Mouse (Mus musculus): Measurements from ENCODE around the gene Dhx37. TPM values are rescaled to one million over a fixed set of nuclear protein-coding genes. Genes with fewer than 3 reads are reported as not detected.

The Dhx37 gene
- polyA plus RNA-seq, 1 experiment from 2014 or later: 7.2 TPM

DNA sequence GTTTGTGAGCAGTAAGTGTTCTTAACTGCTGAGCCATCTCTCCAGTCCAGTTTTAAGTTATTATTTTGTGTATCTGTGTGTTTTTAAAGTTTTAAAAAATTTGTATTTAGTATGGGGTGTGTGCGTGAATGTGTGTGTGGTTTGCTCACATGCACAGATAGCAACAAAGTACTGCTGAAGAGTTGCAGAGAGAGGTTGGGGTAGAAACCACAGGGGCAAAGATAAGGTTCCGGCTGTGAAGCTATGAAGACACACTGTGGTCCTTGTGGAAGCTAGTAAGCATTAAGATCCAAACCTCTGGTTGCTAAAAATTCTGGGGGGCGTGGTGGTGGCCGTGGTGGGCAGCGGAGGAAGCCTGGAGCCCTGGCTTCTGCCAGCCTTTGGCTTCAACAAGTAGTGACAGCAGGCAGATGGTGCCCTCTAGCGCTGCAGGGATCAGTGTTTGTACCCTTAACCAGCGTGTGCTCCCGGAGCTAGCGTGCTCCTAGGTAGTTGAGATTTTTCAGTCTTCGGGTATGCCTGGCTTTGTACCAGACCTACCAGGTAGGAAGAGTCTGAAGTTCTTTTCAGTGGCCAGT, 28.0 kb upstream of the Dhx37 start:
- H3K27me3 ChIP-seq (ENCODE audit: control insufficient read depth, insufficient read depth, low read length): no peaks in the 10 kb centered on the region
- no peaks in the 10 kb centered on the region for H3K4me1 ChIP-seq (ENCODE audit: control insufficient read depth, insufficient read depth, low read length)
- H3K9ac ChIP-seq (replicated peaks; ENCODE audit: low read length): no peak overlapping the region
- H3K4me2 ChIP-seq (ENCODE audit: low read depth, low read length): no peak overlapping the region
- ATAC-seq (replicated peaks; ENCODE audit: insufficient number of reproducible peaks, low FRiP score, low TSS enrichment, low read depth) (no peak), DNase-seq (ENCODE audit: low spot score) (peak; percentile 29)
- no peak overlapping the region for H3K27ac ChIP-seq (replicated peaks; ENCODE audit: low read depth, low read length)
- WGBS: 62% methylated on average over 10 of the region's 10 CpGs
- H3K36me3 ChIP-seq (replicated peaks; ENCODE audit: control insufficient read depth, insufficient read depth, low read depth, low read length): no peaks in the 10 kb centered on the region
- no peaks in the 10 kb centered on the region for H3K9me3 ChIP-seq (replicated peaks; ENCODE audit: control insufficient read depth, low read length)
- no peak overlapping the region for H3K4me3 ChIP-seq (ENCODE audit: low read depth, low read length)

GRCm38 (mm10) chr5:125460574-125460973, 26.7 kb upstream of the Dhx37 start:
- WGBS: 79% methylated on average over 3 of the region's 3 CpGs
- no peak for ATAC-seq (replicated peaks; ENCODE audit: insufficient number of reproducible peaks, low FRiP score, low TSS enrichment, low read depth)

GRCm38 (mm10) chr5:125457538-125457937, 23.6 kb upstream of the Dhx37 start:
- Histone ChIP-seq H3K27me3 (ENCODE audit: control insufficient read depth, insufficient read depth, low read length) (no peaks in the 10 kb centered on the region), H3K9ac (replicated peaks; ENCODE audit: low read length) (no peak overlapping the region), H3K4me1 (ENCODE audit: control insufficient read depth, insufficient read depth, low read length) (no peaks in the 10 kb centered on the region), H3K4me3 (ENCODE audit: low read depth, low read length) (no peak overlapping the region), H3K9me3 (replicated peaks; ENCODE audit: control insufficient read depth, low read length) (no peaks in the 10 kb centered on the region), H3K36me3 (replicated peaks; ENCODE audit: control insufficient read depth, insufficient read depth, low read depth, low read length) (0 out of 2 replicates have a peak, but pooled peaks cover 5% of the 10 kb centered on the region), H3K4me2 (ENCODE audit: low read depth, low read length) (no peak overlapping the region), H3K27ac (replicated peaks; ENCODE audit: low read depth, low read length) (no peak overlapping the region)
- 89% methylated on average over 6 of the region's 6 CpGs for WGBS
- ATAC-seq (replicated peaks; ENCODE audit: insufficient number of reproducible peaks, low FRiP score, low TSS enrichment, low read depth) (no peak), DNase-seq (ENCODE audit: low spot score) (no peak)

More at GRCm38 (mm10) chr5:125460574-125460973, 26.7 kb upstream of the Dhx37 start:
- no peak overlapping the region for H3K4me3 ChIP-seq (ENCODE audit: low read depth, low read length)
- H3K27ac ChIP-seq (replicated peaks; ENCODE audit: low read depth, low read length): no peak overlapping the region
- H3K9ac ChIP-seq (replicated peaks; ENCODE audit: low read length): no peak overlapping the region
- H3K36me3 ChIP-seq (replicated peaks; ENCODE audit: control insufficient read depth, insufficient read depth, low read depth, low read length): no peaks in the 10 kb centered on the region
- no peak for DNase-seq (ENCODE audit: low spot score)
- no peaks in the 10 kb centered on the region for H3K9me3 ChIP-seq (replicated peaks; ENCODE audit: control insufficient read depth, low read length)
- H3K4me2 ChIP-seq (ENCODE audit: low read depth, low read length): no peak overlapping the region
- H3K4me1 ChIP-seq (ENCODE audit: control insufficient read depth, insufficient read depth, low read length): no peaks in the 10 kb centered on the region
- no peaks in the 10 kb centered on the region for H3K27me3 ChIP-seq (ENCODE audit: control insufficient read depth, insufficient read depth, low read length)

DNA sequence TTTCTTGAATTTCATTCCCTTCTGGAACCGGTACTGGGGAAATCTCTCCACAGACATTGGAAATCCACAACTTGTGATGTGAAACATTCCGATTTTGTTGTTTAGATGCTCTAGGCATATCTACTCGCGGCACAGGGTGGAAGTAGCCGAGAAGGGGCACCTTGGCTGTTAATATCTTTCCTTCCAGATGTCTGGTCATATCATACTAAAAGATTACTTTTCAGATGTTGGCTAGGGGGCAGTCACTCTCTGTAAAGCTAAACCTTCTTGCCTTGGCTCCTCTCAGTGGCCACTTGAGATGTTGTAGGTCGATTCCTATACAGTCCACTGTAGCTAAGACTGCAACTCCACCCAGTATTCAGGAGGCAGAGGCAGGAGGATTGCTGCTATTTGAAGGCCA, 22.2 kb upstream of the Dhx37 start:
- DNase-seq (ENCODE audit: low spot score) (no peak), ATAC-seq (replicated peaks; ENCODE audit: insufficient number of reproducible peaks, low FRiP score, low TSS enrichment, low read depth) (no peak)
- 89% methylated on average over 6 of the region's 6 CpGs for WGBS
- Histone ChIP-seq H3K36me3 (replicated peaks; ENCODE audit: control insufficient read depth, insufficient read depth, low read depth, low read length) (0 out of 2 replicates have a peak, but pooled peaks cover 5% of the 10 kb centered on the region), H3K4me3 (ENCODE audit: low read depth, low read length) (no peak overlapping the region), H3K4me2 (ENCODE audit: low read depth, low read length) (no peak overlapping the region), H3K9ac (replicated peaks; ENCODE audit: low read length) (no peak overlapping the region), H3K27me3 (ENCODE audit: control insufficient read depth, insufficient read depth, low read length) (no peaks in the 10 kb centered on the region), H3K27ac (replicated peaks; ENCODE audit: low read depth, low read length) (no peak overlapping the region), H3K4me1 (ENCODE audit: control insufficient read depth, insufficient read depth, low read length) (no peaks in the 10 kb centered on the region), H3K9me3 (replicated peaks; ENCODE audit: control insufficient read depth, low read length) (no peaks in the 10 kb centered on the region)

- Histone ChIP-seq H3K9ac (replicated peaks; ENCODE audit: low read length) (no peak overlapping the region), H3K36me3 (replicated peaks; ENCODE audit: control insufficient read depth, insufficient read depth, low read depth, low read length) (0 out of 2 replicates have a peak, but pooled peaks cover 5% of the 10 kb centered on the region), H3K4me1 (ENCODE audit: control insufficient read depth, insufficient read depth, low read length) (no peaks in the 10 kb centered on the region), H3K9me3 (replicated peaks; ENCODE audit: control insufficient read depth, low read length) (no peaks in the 10 kb centered on the region), H3K4me3 (ENCODE audit: low read depth, low read length) (no peak overlapping the region), H3K27ac (replicated peaks; ENCODE audit: low read depth, low read length) (no peak overlapping the region), H3K4me2 (ENCODE audit: low read depth, low read length) (no peak overlapping the region), H3K27me3 (ENCODE audit: control insufficient read depth, insufficient read depth, low read length) (no peaks in the 10 kb centered on the region)
- DNase-seq (ENCODE audit: low spot score): no peak
- no peak for ATAC-seq (replicated peaks; ENCODE audit: insufficient number of reproducible peaks, low FRiP score, low TSS enrichment, low read depth)
- WGBS: 87% methylated on average over 9 of the region's 9 CpGs
Measured at GRCm38 (mm10) chr5:125452573-125452972, 18.7 kb upstream of the Dhx37 start.

- WGBS: 86% methylated on average over 5 of the region's 5 CpGs
- Histone ChIP-seq H3K36me3 (replicated peaks; ENCODE audit: control insufficient read depth, insufficient read depth, low read depth, low read length) (0 out of 2 replicates have a peak, but pooled peaks cover 1% of the 10 kb centered on the region), H3K9ac (replicated peaks; ENCODE audit: low read length) (no peak overlapping the region), H3K4me1 (ENCODE audit: control insufficient read depth, insufficient read depth, low read length) (no peaks in the 10 kb centered on the region), H3K9me3 (replicated peaks; ENCODE audit: control insufficient read depth, low read length) (no peaks in the 10 kb centered on the region), H3K27ac (replicated peaks; ENCODE audit: low read depth, low read length) (no peak overlapping the region), H3K4me2 (ENCODE audit: low read depth, low read length) (no peak overlapping the region), H3K4me3 (ENCODE audit: low read depth, low read length) (no peak overlapping the region), H3K27me3 (ENCODE audit: control insufficient read depth, insufficient read depth, low read length) (no peaks in the 10 kb centered on the region)
- no peak for ATAC-seq (replicated peaks; ENCODE audit: insufficient number of reproducible peaks, low FRiP score, low TSS enrichment, low read depth)
- DNase-seq (ENCODE audit: low spot score): no peak
Measured at GRCm38 (mm10) chr5:125449306-125449705, 15.4 kb upstream of the Dhx37 start.

DNA sequence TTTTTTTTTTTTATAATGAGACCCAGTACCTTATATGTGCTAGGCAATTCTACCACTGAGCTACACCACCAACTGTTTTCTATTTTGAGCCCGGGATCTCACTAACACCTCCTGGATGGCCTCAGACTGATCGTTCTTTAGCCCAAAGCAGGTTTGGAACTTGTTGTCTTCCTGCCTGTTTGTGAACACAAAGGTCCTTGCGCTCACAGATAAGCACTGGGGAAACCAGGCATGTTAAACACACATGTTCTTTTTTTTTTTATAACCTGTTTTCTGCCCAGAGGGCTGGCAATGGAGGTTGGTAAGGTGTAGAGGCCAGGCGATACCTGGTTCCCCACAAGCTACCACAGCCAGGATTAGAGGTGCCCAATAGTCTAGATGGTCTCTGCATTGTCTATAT, 14.7 kb upstream of the Dhx37 start:
- ATAC-seq (replicated peaks; ENCODE audit: insufficient number of reproducible peaks, low FRiP score, low TSS enrichment, low read depth) (no peak), DNase-seq (ENCODE audit: low spot score) (no peak)
- no peak overlapping the region for H3K4me3 ChIP-seq (ENCODE audit: low read depth, low read length)
- H3K27ac ChIP-seq (replicated peaks; ENCODE audit: low read depth, low read length): no peak overlapping the region
- H3K4me2 ChIP-seq (ENCODE audit: low read depth, low read length): no peak overlapping the region
- H3K9me3 ChIP-seq (replicated peaks; ENCODE audit: control insufficient read depth, low read length): no peaks in the 10 kb centered on the region
- H3K27me3 ChIP-seq (ENCODE audit: control insufficient read depth, insufficient read depth, low read length): no peaks in the 10 kb centered on the region
- H3K36me3 ChIP-seq (replicated peaks; ENCODE audit: control insufficient read depth, insufficient read depth, low read depth, low read length): no peaks in the 10 kb centered on the region
- no peak overlapping the region for H3K9ac ChIP-seq (replicated peaks; ENCODE audit: low read length)
- no peaks in the 10 kb centered on the region for H3K4me1 ChIP-seq (ENCODE audit: control insufficient read depth, insufficient read depth, low read length)
- WGBS: 91% methylated on average over 4 of the region's 4 CpGs

DNA sequence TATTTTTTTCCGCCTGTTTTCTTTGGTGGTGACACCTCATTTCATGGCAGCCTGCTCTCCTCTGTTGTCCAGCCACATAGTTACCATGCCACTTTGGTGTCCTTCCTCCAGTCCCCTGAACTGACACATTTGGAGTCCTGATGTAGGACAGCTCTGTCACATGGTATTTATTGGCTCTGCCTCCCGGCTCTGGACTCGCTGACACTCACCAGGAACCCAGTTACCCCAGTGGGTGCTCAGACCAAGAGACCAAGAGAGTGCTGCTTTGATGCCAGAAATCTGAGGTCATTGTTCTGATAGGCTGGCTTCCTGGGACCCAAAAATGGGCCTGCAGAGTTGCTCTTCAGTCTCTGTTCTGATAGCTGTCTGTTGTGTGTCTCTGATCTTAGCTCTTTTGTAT, 14.1 kb upstream of the Dhx37 start:
- no peaks in the 10 kb centered on the region for H3K36me3 ChIP-seq (replicated peaks; ENCODE audit: control insufficient read depth, insufficient read depth, low read depth, low read length)
- H3K27me3 ChIP-seq (ENCODE audit: control insufficient read depth, insufficient read depth, low read length): no peaks in the 10 kb centered on the region
- no peak overlapping the region for H3K4me3 ChIP-seq (ENCODE audit: low read depth, low read length)
- no peak overlapping the region for H3K9ac ChIP-seq (replicated peaks; ENCODE audit: low read length)
- H3K4me1 ChIP-seq (ENCODE audit: control insufficient read depth, insufficient read depth, low read length): no peaks in the 10 kb centered on the region
- H3K27ac ChIP-seq (replicated peaks; ENCODE audit: low read depth, low read length): no peak overlapping the region
- no peaks in the 10 kb centered on the region for H3K9me3 ChIP-seq (replicated peaks; ENCODE audit: control insufficient read depth, low read length)
- no peak overlapping the region for H3K4me2 ChIP-seq (ENCODE audit: low read depth, low read length)
- ATAC-seq (replicated peaks; ENCODE audit: insufficient number of reproducible peaks, low FRiP score, low TSS enrichment, low read depth) (no peak), DNase-seq (ENCODE audit: low spot score) (no peak)
- WGBS: 89% methylated on average over 3 of the region's 3 CpGs
